ENCODE assay signal across 9 mouse cellular contexts in genomic region chr1:92849491-92849890, GRCm38 (mm10). TPM values are rescaled to one million over a fixed set of nuclear protein-coding genes. Genes with fewer than 3 reads are reported as not detected.
DNase-seq lines count a peak whose midpoint lies in the region; ATAC-seq lines count a peak whose summit lies in the region.
"Had no signal": no experiment of that assay in that cellular context is flagged by ENCODE, and none has a peak within 500 bp of the region (broad histone marks: within the 10 kb centered on the region; RNA-seq: fewer than 3 reads in every experiment).

No protein-coding gene starts in this region.

- WGBS in neural tube, embryonic 11.5 days, result 65% methylated on average over 2 of the region's 2 CpGs
- 72% methylated on average over 2 of the region's 2 CpGs for WGBS in embryonic facial prominence, embryonic 15.5 days
- WGBS in limb, embryonic 15.5 days, result 79% methylated on average over 2 of the region's 2 CpGs
- 70% methylated on average over 2 of the region's 2 CpGs for WGBS in stomach, embryonic 15.5 days

- DNase-seq in neural tube, embryonic 11.5 days (ENCODE audit: low spot score), result no peak
- no peak for DNase-seq in neural tube, embryonic 10.5 days (ENCODE audit: extremely low spot score, low spot score)
- no peak for DNase-seq in adrenal gland, adult 2 months
- DNase-seq in adrenal gland, adult 18-20 months (ENCODE audit: low spot score in 2 of 2), result no peak
- no peak for DNase-seq in kidney, postnatal 14 days
- DNase-seq: lung, embryonic 14.5 days had no signal

- no peak overlapping the region for H3K4me3 ChIP-seq in neural tube, embryonic 11.5 days (ENCODE audit: low read depth, low read length)
- H3K4me3 ChIP-seq in embryonic facial prominence, embryonic 15.5 days (replicated peaks), result no peak overlapping the region
- no peak overlapping the region for H3K4me3 ChIP-seq in limb, embryonic 15.5 days
- H3K4me3 ChIP-seq in stomach, embryonic 15.5 days (replicated peaks), result no peak overlapping the region

- H3K36me3 ChIP-seq in neural tube, embryonic 11.5 days (ENCODE audit: control insufficient read depth, insufficient read depth, low read length), result no peaks in the 10 kb centered on the region
- peaks cover 12% of the 10 kb centered on the region for H3K36me3 ChIP-seq in embryonic facial prominence, embryonic 15.5 days
- H3K36me3 ChIP-seq in limb, embryonic 15.5 days, result peaks cover 21% of the 10 kb centered on the region
- no peaks in the 10 kb centered on the region for H3K36me3 ChIP-seq in stomach, embryonic 15.5 days

- H3K9ac ChIP-seq in neural tube, embryonic 11.5 days (ENCODE audit: low read length), result no peak overlapping the region
- no peak overlapping the region for H3K9ac ChIP-seq in embryonic facial prominence, embryonic 15.5 days
- no peak overlapping the region for H3K9ac ChIP-seq in limb, embryonic 15.5 days
- no peak overlapping the region for H3K9ac ChIP-seq in stomach, embryonic 15.5 days
- H3K9ac ChIP-seq: lung, embryonic 14.5 days had no signal

- H3K9me3 ChIP-seq in neural tube, embryonic 11.5 days (ENCODE audit: control insufficient read depth, low read length), result no peaks in the 10 kb centered on the region
- no peaks in the 10 kb centered on the region for H3K9me3 ChIP-seq in embryonic facial prominence, embryonic 15.5 days (replicated peaks)
- no peaks in the 10 kb centered on the region for H3K9me3 ChIP-seq in limb, embryonic 15.5 days
- no peaks in the 10 kb centered on the region for H3K9me3 ChIP-seq in stomach, embryonic 15.5 days

- ATAC-seq in neural tube, embryonic 11.5 days (ENCODE audit: insufficient read depth, low FRiP score, low TSS enrichment), result no peak
- ATAC-seq in embryonic facial prominence, embryonic 15.5 days (ENCODE audit: insufficient number of reproducible peaks, low FRiP score, low TSS enrichment, low read depth), result no peak
- ATAC-seq in limb, embryonic 15.5 days (ENCODE audit: insufficient number of reproducible peaks, low FRiP score, low TSS enrichment, low read depth), result no peak
- no peak for ATAC-seq in stomach, embryonic 15.5 days (ENCODE audit: insufficient read depth, low FRiP score, low read depth)

- H3K4me1 ChIP-seq in neural tube, embryonic 11.5 days (ENCODE audit: control insufficient read depth, insufficient read depth, low read length), result peaks cover 13% of the 10 kb centered on the region
- H3K4me1 ChIP-seq in embryonic facial prominence, embryonic 15.5 days, result peaks cover 35% of the 10 kb centered on the region
- H3K4me1 ChIP-seq in limb, embryonic 15.5 days, result peaks cover 45% of the 10 kb centered on the region
- peaks cover 13% of the 10 kb centered on the region for H3K4me1 ChIP-seq in stomach, embryonic 15.5 days

- H3K27me3 ChIP-seq in neural tube, embryonic 11.5 days (ENCODE audit: control insufficient read depth, insufficient read depth, low read length), result no peaks in the 10 kb centered on the region
- H3K27me3 ChIP-seq in embryonic facial prominence, embryonic 15.5 days, result no peaks in the 10 kb centered on the region
- H3K27me3 ChIP-seq in limb, embryonic 15.5 days, result no peaks in the 10 kb centered on the region
- H3K27me3 ChIP-seq in stomach, embryonic 15.5 days (replicated peaks), result no peaks in the 10 kb centered on the region

- H3K4me2 ChIP-seq in neural tube, embryonic 11.5 days (ENCODE audit: low read depth), result peak overlapping the region; percentile 7; the same call in 1 of the 2 replicates
- peak overlapping the region; percentile 13; the same call in 1 of the 2 replicates for H3K4me2 ChIP-seq in embryonic facial prominence, embryonic 15.5 days (replicated peaks)
- peak overlapping the region; percentile 65; the same call in 1 of the 2 replicates for H3K4me2 ChIP-seq in limb, embryonic 15.5 days
- peak overlapping the region; percentile 11; the same call in 1 of the 2 replicates for H3K4me2 ChIP-seq in stomach, embryonic 15.5 days

- H3K27ac ChIP-seq in neural tube, embryonic 11.5 days (ENCODE audit: low read depth, low read length), result no peak overlapping the region
- H3K27ac ChIP-seq in embryonic facial prominence, embryonic 15.5 days (replicated peaks), result no peak overlapping the region
- no peak overlapping the region for H3K27ac ChIP-seq in limb, embryonic 15.5 days
- H3K27ac ChIP-seq in stomach, embryonic 15.5 days, result no peak overlapping the region

RNA-seq across cellular contexts. Expression of gene Gpc1, which starts 18.0 kb away (rescaled TPM):
- 49.5 and 52.5 TPM in 2 replicates for polyA plus RNA-seq in neural tube, embryonic 11.5 days (2014; fragmentation: Nextera tagmentation; extraction: Ambion mirVana)
- polyA plus RNA-seq in embryonic facial prominence, embryonic 15.5 days (2015; fragmentation: Nextera tagmentation; extraction: Ambion mirVana), result 93.6 and 95.3 TPM in 2 replicates
- 73.6 and 80.7 TPM in 2 replicates for polyA plus RNA-seq in limb, embryonic 15.5 days (2015; fragmentation: Nextera tagmentation; extraction: Ambion mirVana)
- 48.7 TPM in 2 replicates for polyA plus RNA-seq in stomach, embryonic 15.5 days (2015; fragmentation: Nextera tagmentation; extraction: Ambion mirVana)
- total RNA-seq in adrenal gland, adult 2 months (2021), result 10 to 100 TPM; 61.7 to 84.3 TPM
- 43.3 and 49.8 TPM in 2 replicates for polyA plus RNA-seq in adrenal gland, adult 2 months (2012; rRNA removed)
- 10 to 100 TPM; 43.3 to 65.4 TPM for total RNA-seq in adrenal gland, adult 18-20 months (2021)

RNA-seq across cellular contexts. Expression of gene Ankmy1, which starts 53.2 kb away (rescaled TPM):
- 0.23 and 0.62 TPM in 2 replicates for polyA plus RNA-seq in neural tube, embryonic 11.5 days (2014; fragmentation: Nextera tagmentation; extraction: Ambion mirVana)
- polyA plus RNA-seq in embryonic facial prominence, embryonic 15.5 days (2015; fragmentation: Nextera tagmentation; extraction: Ambion mirVana), result 0.88 and 1.0 TPM in 2 replicates
- 0.20 and 0.43 TPM in 2 replicates for polyA plus RNA-seq in limb, embryonic 15.5 days (2015; fragmentation: Nextera tagmentation; extraction: Ambion mirVana)
- 0.19 and 0.34 TPM in 2 replicates for polyA plus RNA-seq in stomach, embryonic 15.5 days (2015; fragmentation: Nextera tagmentation; extraction: Ambion mirVana)
- total RNA-seq in adrenal gland, adult 2 months (2021), result 1 to 10 TPM in 1 of 2 experiments, under 1 TPM in 1; 0.69 to 1.0 TPM
- 0.18 and 0.26 TPM in 2 replicates for polyA plus RNA-seq in adrenal gland, adult 2 months (2012; rRNA removed)
- under 1 TPM; 0.80 to 0.86 TPM for total RNA-seq in adrenal gland, adult 18-20 months (2021)

RNA-seq across cellular contexts. Expression of gene Dusp28, which starts 57.3 kb away (rescaled TPM):
- polyA plus RNA-seq in neural tube, embryonic 11.5 days (2014; fragmentation: Nextera tagmentation; extraction: Ambion mirVana), result 8.6 and 9.4 TPM in 2 replicates
- polyA plus RNA-seq in embryonic facial prominence, embryonic 15.5 days (2015; fragmentation: Nextera tagmentation; extraction: Ambion mirVana), result 10.1 and 11.5 TPM in 2 replicates
- polyA plus RNA-seq in limb, embryonic 15.5 days (2015; fragmentation: Nextera tagmentation; extraction: Ambion mirVana), result 9.8 and 11.7 TPM in 2 replicates
- polyA plus RNA-seq in stomach, embryonic 15.5 days (2015; fragmentation: Nextera tagmentation; extraction: Ambion mirVana), result 12.8 and 15.9 TPM in 2 replicates
- 10 to 100 TPM; 12.5 to 17.2 TPM for total RNA-seq in adrenal gland, adult 2 months (2021)
- 97.2 and 107 TPM in 2 replicates for polyA plus RNA-seq in adrenal gland, adult 2 months (2012; rRNA removed)
- 10 to 100 TPM; 14.3 to 14.5 TPM for total RNA-seq in adrenal gland, adult 18-20 months (2021)

Comparison
In these comparisons a context has a peak if more than half of its experiments do, and no peak if none do; other contexts are left out.
1. H3K4me2 ChIP-seq: peak in every context shown above with its lines; median percentile 65 in limb, embryonic 15.5 days; 13 in embryonic facial prominence, embryonic 15.5 days; 11 in stomach, embryonic 15.5 days; 7 in neural tube, embryonic 11.5 days.